Comparison of ENCODE assay signal across 10 mouse cellular contexts in the genomic region with DNA sequence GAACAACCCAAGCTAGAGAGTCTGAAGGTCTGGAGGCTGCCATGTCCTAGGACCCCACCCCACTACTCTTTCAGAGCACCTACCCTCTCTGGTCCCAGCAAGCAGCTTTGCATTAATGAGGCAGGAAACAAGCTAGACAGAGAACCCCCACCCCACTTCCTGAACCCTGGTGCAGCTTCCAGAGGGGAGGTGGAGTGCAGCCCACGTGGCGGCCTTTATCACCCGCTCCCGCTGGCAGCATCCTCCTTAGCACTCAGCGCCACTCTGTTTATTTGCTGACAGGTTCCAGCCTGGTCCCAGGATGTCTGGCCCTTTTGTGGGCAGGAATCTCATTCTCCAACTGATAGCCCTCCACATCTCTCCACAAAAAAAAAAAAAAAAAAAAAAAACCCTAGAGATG. TPM values are rescaled to one million over a fixed set of nuclear protein-coding genes. Genes with fewer than 3 reads are reported as not detected.
DNase-seq lines count a peak whose midpoint lies in the region; ATAC-seq and TF ChIP-seq lines count a peak whose summit lies in the region.
"Had no signal": no experiment of that assay in that cellular context is flagged by ENCODE, and none has a peak within 500 bp of the region (broad histone marks: within the 10 kb centered on the region; RNA-seq: fewer than 3 reads in every experiment).

No protein-coding gene starts in this region.

- H3K27ac ChIP-seq in gastrocnemius, adult 2 months, result peak overlapping the region; percentile 63
- peak overlapping the region; percentile 95 for H3K27ac ChIP-seq in heart, embryonic 16.5 days (ENCODE audit: low read length)
- no peak overlapping the region; the same call in 1 of the 2 replicates for H3K27ac ChIP-seq in liver, embryonic 11.5 days (ENCODE audit: low read depth, low read length)
- H3K27ac ChIP-seq: embryonic facial prominence, embryonic 13.5 days; midbrain, embryonic 15.5 days had no signal

- H3K9me3 ChIP-seq in heart, embryonic 16.5 days (replicated peaks; ENCODE audit: control insufficient read depth, low read length), result no peaks in the 10 kb centered on the region
- no peaks in the 10 kb centered on the region for H3K9me3 ChIP-seq in liver, embryonic 11.5 days (ENCODE audit: control insufficient read depth, low read length)
- H3K9me3 ChIP-seq: embryonic facial prominence, embryonic 13.5 days; midbrain, embryonic 15.5 days had no signal

- ATAC-seq in common myeloid progenitor, adult 5-6 weeks (replicated peaks; ENCODE audit: low read depth, poor library complexity, severe bottlenecking), result peak; percentile 45; the same call in 1 of the 2 replicates
- peak; percentile 67 for ATAC-seq in heart, embryonic 16.5 days (replicated peaks; ENCODE audit: extremely low read depth, insufficient read depth, low FRiP score)
- peak; percentile 54; the same call in 1 of the 2 replicates for ATAC-seq in liver, embryonic 11.5 days (replicated peaks; ENCODE audit: low FRiP score)
- ATAC-seq: midbrain, embryonic 15.5 days had no signal

- no peaks in the 10 kb centered on the region for H3K27me3 ChIP-seq in heart, embryonic 16.5 days (ENCODE audit: control insufficient read depth, insufficient read depth, low read length)
- H3K27me3 ChIP-seq in liver, embryonic 11.5 days (replicated peaks; ENCODE audit: control insufficient read depth, insufficient read depth, low read length), result no peaks in the 10 kb centered on the region
- H3K27me3 ChIP-seq: embryonic facial prominence, embryonic 13.5 days; midbrain, embryonic 15.5 days had no signal

- no peaks in the 10 kb centered on the region for H3K36me3 ChIP-seq in heart, embryonic 16.5 days (ENCODE audit: control insufficient read depth, insufficient read depth)
- no peaks in the 10 kb centered on the region; the same call in 1 of the 2 replicates for H3K36me3 ChIP-seq in liver, embryonic 11.5 days (ENCODE audit: control insufficient read depth, insufficient read depth, low read length)
- H3K36me3 ChIP-seq: embryonic facial prominence, embryonic 13.5 days; midbrain, embryonic 15.5 days had no signal

- H3K4me1 ChIP-seq in heart, embryonic 16.5 days (ENCODE audit: control insufficient read depth, insufficient read depth, low read length), result peaks cover 75% of the 10 kb centered on the region
- H3K4me1 ChIP-seq in liver, embryonic 11.5 days (replicated peaks; ENCODE audit: control insufficient read depth, insufficient read depth, low read length), result peaks cover 3% of the 10 kb centered on the region; the same call in 1 of the 2 replicates
- H3K4me1 ChIP-seq: midbrain, embryonic 15.5 days had no signal

- no peak for TF ChIP-seq CTCF in gastrocnemius, adult 2 months (IDR thresholded peaks at IDR 0.05)

- no peak overlapping the region for H3K4me3 ChIP-seq in gastrocnemius, adult 2 months
- H3K4me3 ChIP-seq in heart, embryonic 16.5 days (ENCODE audit: low read length), result no peak overlapping the region
- H3K4me3 ChIP-seq in liver, embryonic 11.5 days (ENCODE audit: low read depth, low read length), result no peak overlapping the region
- H3K4me3 ChIP-seq: embryonic facial prominence, embryonic 13.5 days; midbrain, embryonic 15.5 days had no signal

- H3K9ac ChIP-seq in heart, embryonic 16.5 days (ENCODE audit: low read length), result peak overlapping the region; percentile 53
- H3K9ac ChIP-seq in liver, embryonic 11.5 days (ENCODE audit: low read depth, low read length), result no peak overlapping the region
- H3K9ac ChIP-seq: embryonic facial prominence, embryonic 13.5 days; midbrain, embryonic 15.5 days had no signal

- H3K4me2 ChIP-seq in heart, embryonic 16.5 days (ENCODE audit: low read depth, low read length), result peak overlapping the region; percentile 46
- no peak overlapping the region for H3K4me2 ChIP-seq in liver, embryonic 11.5 days
- H3K4me2 ChIP-seq: embryonic facial prominence, embryonic 13.5 days; midbrain, embryonic 15.5 days had no signal

- DNase-seq in gastrocnemius, adult 2 months, result no peak
- no peak for DNase-seq in gastrocnemius, postnatal 10 days
- no peak for DNase-seq in liver, embryonic 11.5 days (ENCODE audit: low spot score)
- DNase-seq in retina, postnatal 1 day, result no peak
- no peak for DNase-seq in gastrocnemius, postnatal 4 days (ENCODE audit: low spot score in 2 of 2)
- no peak for DNase-seq in layer of hippocampus, adult 18-20 months (ENCODE audit: low spot score in 2 of 2)

- WGBS in heart, embryonic 16.5 days, result 14% methylated on average over 5 of the region's 5 CpGs
- 28% methylated on average over 5 of the region's 5 CpGs for WGBS in liver, embryonic 11.5 days

- intact Hi-C loops in gastrocnemius, adult 2 months (cut with DNase I), result loop anchor here (5.0 kb wide), 1 partner anchor 123 kb away; no protein-coding TSS in a partner anchor

RNA-seq across cellular contexts. Expression of gene Sardh, which starts 38.3 kb away (rescaled TPM):
- total RNA-seq in gastrocnemius, adult 2 months (2021), result 1 to 10 TPM in 1 of 2 experiments, under 1 TPM in 1; 0.84 to 1.2 TPM
- total RNA-seq in gastrocnemius, postnatal 10 days (2021), result 1 to 10 TPM; 5.2 to 7.8 TPM
- 1.1 and 4.2 TPM in 2 replicates for total RNA-seq in common myeloid progenitor, adult 5-6 weeks (2017)
- 19.3 and 24.5 TPM in 2 replicates for polyA plus RNA-seq in heart, embryonic 16.5 days (2015; fragmentation: Nextera tagmentation; extraction: Ambion mirVana)
- polyA plus RNA-seq in liver, embryonic 11.5 days (2014; fragmentation: Nextera tagmentation; extraction: Ambion mirVana), result 38.0 and 40.6 TPM in 2 replicates
- 1 to 10 TPM; 8.9 to 9.8 TPM for total RNA-seq in gastrocnemius, postnatal 4 days (2021)
- total RNA-seq in layer of hippocampus, adult 18-20 months (2021), result 1 to 10 TPM; 8.4 to 9.9 TPM

RNA-seq across cellular contexts. Expression of gene Dbh, which starts 44.8 kb away (rescaled TPM):
- total RNA-seq in gastrocnemius, adult 2 months (2021), result not detected
- under 1 TPM; 0.14 to 0.23 TPM for total RNA-seq in gastrocnemius, postnatal 10 days (2021)
- total RNA-seq in common myeloid progenitor, adult 5-6 weeks (2017), result not detected in 2 replicates
- 0.72 and 0.80 TPM in 2 replicates for polyA plus RNA-seq in heart, embryonic 16.5 days (2015; fragmentation: Nextera tagmentation; extraction: Ambion mirVana)
- 0.49 and 0.96 TPM in 2 replicates for polyA plus RNA-seq in liver, embryonic 11.5 days (2014; fragmentation: Nextera tagmentation; extraction: Ambion mirVana)
- total RNA-seq in gastrocnemius, postnatal 4 days (2021), result under 1 TPM; 0.20 to 0.36 TPM
- total RNA-seq in layer of hippocampus, adult 18-20 months (2021), result under 1 TPM; 0.25 to 0.27 TPM
